Mouse (Mus musculus): Measurements from ENCODE around the gene Pbx1.

The Pbx1 gene

DNA sequence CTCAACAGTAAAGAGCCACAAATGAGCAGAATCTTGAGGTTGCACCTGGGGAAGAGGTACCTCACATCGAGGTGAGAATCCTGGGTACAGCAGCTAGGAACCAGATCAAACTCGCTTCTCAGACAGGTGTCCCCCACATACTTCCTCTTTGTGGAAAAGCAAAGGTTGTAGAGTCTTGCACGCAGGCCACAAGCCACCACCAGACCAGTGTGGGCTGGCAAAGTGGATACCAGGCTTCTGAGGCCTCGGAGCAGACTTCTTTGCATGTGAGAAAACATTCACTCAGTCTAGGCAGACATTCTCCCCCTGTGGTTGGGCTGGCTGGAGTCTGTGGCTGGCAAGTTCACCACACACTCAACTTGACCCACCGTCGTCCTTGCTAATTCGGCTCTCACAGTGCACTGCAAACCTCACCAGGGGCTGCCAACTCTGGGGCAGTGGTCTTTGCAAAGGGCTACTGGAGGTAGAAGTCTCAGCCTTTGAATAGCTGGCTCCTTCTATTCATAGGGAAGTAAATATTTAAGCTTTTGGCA, 206.4 kb downstream of the Pbx1 start:
- no peak for DNase-seq (ENCODE audit: low read depth)

DNA sequence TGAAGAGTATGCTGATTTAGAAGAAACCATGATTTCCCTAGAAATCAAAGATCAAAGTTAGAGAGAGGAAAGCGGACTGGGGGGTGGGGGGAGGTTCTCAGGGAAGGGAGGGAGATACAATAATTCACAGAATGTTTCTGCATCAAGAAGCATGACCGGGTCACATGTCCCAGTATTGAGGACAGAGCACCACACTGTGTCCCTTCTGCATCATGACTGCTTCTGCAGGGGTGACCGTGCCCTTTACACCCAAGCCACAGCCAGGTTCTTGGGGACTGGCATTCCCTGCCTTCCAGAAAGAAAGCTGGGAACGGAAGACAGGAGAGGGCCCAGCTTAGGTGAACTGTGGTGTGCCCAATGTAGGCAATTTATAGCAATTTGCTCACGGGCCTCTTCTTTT, 207.9 kb downstream of the Pbx1 start:
- DNase-seq (ENCODE audit: low read depth): no peak

DNA sequence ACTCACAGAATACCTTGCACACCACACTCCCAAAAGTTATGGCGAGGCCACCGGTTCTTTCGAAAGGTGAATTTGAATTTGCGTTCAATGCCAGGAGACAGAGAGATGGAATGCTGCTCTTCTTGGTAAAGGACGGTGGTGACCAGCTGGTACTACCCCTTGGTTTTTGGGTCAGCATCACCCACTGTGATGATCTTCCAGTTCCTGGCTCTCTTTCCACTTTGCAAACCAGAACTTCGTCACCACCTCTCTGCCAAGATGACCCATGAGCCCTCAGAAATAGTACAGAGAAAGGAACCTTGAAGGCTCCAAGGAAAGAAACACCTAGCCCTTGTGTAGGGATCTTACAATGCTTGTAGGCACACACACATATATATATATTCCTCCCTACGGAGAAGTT, 209.3 kb downstream of the Pbx1 start:
- no peak for DNase-seq (ENCODE audit: low read depth)

DNA sequence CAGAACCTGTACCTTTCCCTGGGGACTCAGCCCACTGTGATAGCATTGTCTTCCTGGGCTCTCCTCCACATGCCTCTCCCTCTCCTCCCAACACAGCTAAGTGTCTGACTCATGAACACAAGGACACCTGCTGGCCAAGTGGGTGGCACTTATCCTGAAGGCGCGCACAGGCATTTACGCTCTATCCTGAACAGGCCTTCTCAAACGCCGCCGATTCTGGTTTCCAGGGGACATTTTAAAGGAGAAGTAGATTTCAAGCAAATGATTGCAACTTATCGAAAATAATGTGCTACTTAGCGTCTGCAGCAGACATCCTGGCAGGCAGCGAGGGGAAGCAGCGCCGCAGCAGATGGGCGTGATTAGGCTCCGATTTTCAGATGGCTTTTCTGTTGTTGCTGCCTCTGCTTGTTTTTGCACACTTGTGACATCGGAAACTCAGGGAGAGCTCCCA, 211.0 kb downstream of the Pbx1 start:
- DNase-seq (ENCODE audit: low read depth): no peak

DNA sequence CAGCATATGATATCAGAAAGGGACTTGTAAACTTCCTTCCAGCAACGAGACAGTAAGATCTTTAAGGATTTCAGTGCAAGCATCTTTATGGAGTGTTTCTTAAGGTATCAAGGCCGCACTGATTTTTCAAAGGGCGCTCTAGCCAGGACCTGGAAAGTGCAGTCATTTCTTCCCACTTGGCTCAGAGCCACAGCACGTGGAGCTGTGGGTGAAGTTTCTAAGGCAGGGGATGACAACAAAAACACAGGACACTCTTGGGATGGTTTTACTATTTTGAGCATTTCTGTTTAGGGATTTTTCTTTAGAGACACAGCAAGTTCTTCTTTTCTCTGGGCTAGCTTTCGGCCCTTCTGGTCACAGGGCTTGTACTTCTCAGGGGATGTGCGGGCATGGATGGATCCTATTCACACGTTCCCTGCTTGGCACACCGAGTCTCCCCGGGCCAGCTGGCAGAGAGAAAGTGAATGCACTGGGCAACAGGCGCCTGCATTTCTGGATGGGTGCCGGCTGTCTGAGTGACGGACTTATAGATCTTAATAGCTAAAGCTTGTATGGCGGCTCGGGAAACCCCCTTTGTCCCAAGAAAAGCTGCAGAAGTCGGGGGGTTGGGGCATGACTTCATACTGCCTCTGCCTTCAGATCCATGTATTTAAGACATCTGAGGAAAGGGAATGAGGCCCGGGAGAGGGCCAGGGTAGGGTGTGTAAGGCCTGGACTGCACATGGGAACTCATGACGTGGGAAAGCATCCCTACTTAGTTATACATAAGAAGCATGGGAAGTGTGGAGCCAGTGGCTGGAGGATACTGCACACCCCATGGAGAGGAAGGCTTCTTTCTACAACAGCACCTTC, 215.9 kb downstream of the Pbx1 start:
- DNase-seq (ENCODE audit: low read depth): no peak

DNA sequence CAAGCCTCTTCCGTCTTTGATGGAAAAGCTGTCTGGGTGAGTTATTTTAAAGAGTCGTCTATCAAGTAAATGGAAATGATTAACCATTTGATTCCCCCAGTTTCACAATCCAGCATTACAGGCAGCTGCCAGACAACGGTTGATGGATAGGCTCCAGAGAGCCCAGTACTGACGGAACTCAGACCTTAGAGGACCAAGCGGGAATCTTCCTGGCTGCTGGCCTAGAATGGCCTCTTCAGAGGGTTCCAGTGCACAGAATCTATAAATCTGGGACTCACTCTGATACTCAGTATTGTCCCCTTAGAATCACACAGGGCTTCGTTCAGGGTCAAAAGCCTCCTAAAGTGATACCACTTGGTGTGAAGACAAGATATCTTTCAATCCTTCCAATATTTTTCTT, 216.6 kb downstream of the Pbx1 start:
- DNase-seq (ENCODE audit: low read depth): no peak

DNA sequence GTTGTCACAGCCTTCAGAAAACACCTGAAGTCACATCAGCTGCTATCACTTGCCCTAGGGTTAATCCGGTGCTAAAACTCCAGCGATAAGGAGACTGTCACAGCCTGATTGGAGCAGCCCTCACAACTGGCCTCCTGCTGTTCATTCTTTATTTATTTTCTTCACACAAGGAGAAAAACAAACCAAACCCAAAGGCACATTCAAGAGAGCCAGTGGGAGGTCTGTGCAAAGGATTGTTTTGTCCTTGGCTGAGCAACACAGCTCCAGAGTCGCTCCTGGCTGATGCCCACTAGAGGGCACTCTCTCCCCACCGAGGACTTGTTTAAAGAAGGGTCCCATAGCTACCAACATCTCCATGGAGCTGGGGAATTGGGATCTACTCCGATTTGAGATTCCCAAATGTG, 218.0 kb downstream of the Pbx1 start:
- DNase-seq (ENCODE audit: low read depth): peak; percentile 4

DNA sequence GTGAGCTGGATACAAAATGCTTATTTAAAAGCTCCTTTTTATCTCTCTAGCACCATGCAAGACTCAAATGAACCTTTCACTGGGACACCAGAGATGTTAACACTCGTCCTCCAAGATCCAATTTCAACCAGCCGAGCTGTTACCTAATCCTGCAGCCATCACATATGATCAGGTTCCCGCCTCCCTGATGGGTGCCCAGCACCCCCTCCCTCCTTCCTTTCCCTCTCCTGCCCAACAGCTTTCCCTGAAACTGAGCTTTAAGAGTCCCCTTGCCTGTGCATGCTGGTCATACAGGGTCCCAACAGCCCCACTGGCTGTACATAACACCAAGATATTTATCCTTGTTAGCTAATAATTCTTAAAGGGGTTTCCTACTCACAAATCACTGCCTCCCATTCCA, 218.5 kb downstream of the Pbx1 start:
- DNase-seq (ENCODE audit: low read depth): no peak

DNA sequence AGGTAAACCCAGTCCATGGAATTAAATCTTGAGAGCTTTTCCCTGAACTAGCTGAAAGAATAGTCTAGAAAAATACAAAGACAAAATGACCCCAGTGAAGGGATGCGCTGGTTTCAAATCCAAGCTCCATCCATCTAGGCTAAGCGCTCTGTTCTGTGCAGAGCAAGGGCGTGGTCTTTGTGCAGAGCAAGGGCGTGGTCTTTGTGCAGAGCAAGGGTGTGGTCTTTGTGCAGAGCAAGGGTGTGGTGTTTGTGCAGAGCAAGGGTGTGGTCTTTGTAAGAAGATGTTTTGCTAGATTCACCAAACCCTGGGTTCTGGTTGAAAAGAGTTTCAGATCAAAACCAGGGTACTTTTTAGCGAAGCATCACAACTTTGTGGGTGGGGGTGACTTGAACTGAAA, 221.7 kb downstream of the Pbx1 start:
- no peak for DNase-seq (ENCODE audit: low read depth)

DNA sequence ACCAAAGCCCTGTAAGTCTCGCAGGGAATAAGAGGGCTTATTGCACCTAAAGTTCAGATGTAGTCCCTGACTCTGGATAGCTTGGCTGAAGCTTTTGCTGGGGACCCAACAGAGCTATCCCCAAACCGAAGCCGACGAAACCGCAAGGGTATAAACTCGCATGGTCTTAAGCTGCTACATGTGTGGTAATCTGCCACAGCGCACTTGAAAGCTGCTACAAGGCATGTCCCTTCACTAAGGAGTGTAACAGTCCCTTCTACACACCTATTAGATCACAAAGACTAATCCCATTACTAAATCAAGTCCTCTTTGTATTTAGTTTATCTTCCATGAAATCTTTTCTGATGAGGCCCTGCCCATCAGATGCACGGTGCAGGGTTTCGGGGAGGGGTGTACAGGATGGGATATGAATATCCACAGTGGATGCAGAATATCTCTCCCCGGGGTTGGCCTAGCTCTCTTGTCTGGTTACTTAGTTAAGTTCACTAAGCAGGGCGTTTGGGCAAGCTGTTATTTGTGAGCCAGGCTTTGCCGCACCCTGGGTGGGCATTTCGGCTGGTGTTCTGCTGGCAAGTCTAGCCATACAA, 231.4 kb downstream of the Pbx1 start:
- no peak for DNase-seq (ENCODE audit: low read depth)

DNA sequence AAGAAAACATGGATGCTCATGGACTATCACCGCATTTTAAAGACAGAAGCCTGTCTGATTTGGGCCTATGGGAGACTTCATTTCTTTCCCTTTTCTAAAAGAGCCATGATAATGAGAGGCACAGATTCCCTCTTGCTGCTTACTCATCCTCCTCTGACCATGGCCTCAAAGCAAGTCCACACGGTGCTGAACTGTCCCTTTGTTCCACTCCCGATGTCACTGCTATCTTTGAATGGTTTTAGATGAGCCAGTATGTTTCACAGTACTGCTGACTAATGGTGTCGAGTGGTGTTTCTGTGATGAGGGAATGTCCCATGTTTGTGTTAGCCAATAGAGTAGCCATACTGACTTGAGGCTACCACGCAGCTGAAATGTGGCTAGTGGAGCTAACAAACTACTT, 233.8 kb downstream of the Pbx1 start:
- no peak for DNase-seq (ENCODE audit: low read depth)

DNA sequence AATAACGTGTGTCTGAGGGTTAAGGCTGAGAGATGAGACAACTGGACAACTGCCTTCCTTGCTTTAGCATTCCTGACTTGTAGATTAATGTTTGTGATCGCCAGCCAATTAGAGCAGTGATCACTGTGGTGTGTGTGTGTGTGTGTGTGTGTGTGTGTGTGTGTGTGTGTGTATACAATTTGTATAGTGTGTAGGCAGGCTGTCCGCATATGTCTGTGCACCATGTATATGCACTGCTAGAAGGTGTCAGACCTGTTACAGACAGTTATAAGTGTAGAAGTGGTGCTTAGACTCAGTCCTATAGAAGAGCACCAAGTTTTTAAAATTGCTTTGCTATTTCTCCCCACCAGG, 234.2 kb downstream of the Pbx1 start:
- no peak for DNase-seq (ENCODE audit: low read depth)

DNA sequence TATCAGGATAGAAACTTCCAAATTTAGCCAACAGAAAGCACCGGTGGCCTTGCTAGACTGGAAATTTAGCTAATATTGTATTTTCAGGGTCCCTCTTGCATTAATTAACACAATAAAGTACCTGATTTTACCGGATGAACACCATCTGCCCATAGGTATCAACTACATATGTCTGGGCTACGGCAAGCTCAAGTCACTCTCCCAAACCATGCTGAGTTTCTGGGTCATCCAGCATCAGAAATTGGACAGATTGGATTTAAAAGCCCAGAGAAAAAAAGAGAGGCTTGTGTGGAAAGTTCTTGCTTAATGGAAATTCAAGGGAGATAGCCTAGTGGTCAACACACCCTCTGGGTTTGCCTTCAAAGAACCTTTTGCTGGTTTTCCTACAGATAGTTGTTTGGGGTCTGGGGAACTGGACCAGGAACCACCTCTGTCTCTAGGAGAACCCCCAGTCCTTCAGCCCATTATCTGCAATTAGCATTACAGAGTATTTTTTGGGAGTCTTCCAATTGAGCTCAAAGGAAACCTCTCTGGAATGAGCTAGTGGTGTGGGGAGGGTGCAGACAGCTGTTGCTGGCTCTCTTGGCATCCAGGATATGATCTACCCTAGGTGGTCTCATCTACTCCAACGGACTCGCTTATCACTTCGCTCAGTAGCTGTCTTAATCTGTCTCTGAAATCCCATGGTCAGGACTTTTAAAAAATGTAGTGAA, 234.7 kb downstream of the Pbx1 start:
- no peak for DNase-seq (ENCODE audit: low read depth)

DNA sequence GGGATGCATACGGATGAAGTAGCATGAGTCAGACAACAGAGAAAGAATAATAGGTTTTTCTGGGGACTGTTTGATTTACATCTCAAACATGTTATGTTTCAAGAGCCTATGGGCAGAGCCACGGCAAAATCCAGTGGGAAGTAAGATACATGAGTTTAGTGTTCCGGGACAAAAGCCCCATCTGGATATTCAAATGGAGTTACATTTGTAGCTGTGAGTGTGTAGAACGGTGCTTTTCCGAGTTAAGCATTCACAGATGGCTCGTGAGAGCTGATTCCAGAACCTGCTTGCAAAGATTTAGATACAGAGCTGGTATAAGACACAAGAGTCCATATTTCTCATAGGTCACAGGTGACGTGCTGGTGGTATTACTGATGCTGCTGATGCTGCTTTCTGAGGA, 238.7 kb downstream of the Pbx1 start:
- no peak for DNase-seq (ENCODE audit: low read depth)

DNA sequence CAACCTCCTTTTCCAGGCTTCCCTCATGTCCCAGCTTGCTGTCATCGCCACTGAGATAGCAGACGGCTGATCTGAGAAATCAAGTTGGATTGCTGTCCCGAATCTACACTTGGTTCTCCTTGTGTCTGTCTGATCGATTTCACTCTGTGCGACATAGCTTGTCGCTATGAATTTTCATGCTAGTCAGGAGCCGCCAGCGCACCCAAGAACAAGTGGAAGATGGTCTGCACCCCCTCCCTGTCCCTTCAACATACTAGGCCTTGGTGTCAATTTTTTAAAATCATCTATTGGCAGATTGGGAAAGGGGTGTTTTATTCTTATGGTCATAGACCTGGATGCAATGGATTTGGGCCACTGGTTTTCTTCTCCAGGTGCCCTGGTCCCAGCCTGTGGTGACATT, 249.3 kb downstream of the Pbx1 start:
- no peak for DNase-seq (ENCODE audit: low read depth)

DNA sequence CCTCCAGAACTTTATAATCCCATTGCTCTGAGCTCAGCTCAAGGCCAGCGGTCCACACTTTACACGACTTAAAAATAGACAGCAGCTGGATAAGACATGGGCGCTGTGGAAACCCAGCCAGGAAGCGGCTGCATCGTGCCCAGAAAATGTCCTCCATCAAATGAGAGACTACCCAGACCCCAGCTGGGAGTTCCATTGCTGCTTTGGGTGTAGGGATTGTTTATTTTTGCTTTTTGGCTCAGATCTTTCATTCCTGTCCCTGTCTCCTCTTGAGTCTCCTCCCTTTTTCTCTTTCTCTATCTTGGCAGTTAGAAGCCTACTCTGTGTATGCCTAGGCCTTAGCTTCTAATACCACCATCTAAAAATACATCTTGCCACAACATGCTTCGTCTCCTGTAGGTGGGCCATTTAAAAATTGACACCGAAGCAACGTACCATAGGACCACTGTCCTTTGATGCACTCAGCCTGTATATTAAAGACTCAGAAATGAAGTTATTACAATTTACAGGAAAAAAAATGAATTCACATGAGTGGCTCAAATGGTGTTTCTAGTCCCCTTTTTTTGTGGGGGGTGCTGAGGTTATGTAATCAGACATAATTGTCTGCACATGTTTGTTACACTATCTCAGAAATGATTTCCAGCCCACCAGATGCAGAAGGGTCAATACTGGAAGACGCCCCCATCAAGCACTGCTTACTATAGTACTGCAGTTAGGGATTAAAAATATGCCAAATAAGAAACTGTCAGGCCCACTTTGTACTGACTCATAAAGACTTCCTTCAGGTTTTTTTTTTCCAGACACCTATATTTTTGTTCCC, 251.2 kb downstream of the Pbx1 start:
- no peak for DNase-seq (ENCODE audit: low read depth)

DNA sequence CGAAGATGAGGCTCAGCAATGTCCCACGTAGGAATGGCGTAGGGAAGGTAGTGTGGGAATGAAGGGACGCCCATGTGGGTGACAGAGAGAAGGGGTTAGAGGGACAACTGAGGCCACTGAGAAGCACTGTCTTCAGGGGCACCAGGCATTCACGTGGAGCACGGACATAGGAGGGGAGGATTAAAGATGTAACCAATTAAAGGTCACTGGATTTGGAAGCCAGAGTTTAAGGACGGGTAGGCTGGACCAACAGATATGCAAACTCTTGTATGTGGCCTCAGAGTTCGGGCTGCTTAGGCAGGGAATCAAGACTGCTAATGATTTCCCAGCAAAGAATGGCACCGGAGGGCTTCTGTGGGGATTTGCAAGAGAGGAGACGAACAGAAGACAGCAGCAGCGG, 252.4 kb downstream of the Pbx1 start:
- DNase-seq (ENCODE audit: low read depth): no peak

DNA sequence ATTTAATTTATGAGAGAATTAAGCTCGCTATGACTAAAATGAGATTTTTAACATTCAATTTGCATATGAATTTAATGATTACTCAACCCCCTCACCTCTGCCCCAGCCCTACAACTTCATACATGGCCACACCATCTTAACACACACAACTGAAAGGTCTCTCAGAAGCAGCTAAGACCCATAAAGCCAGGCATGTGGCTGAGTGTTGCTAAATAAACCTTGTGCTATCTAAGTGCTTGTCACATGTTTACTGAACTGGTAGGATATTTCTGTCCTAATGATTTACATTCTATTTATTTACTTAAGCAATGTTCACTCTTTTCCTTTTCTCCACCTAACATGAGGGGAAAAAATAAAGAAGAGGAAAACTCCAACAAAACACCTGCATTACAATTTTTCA, 253.5 kb downstream of the Pbx1 start:
- DNase-seq (ENCODE audit: low read depth): no peak

DNA sequence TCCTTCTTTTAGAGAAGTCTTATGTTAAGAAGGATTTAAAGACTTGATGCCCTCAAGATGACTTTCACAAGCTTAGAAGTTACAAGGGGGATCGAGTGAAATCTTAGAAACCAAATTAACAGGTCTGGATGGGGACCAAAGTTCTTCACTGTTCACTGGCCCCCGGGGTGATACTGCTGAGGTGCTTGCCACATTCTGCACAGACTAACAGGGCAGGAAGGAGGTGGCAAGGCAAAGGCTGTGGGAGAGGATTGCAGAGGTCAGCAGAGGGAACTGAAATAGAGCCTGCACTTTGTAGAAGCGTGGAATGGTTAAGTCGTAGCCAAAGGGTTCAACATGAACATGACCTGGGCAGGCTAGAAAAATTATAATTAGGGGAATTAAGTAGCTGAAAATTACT, 256.5 kb downstream of the Pbx1 start:
- DNase-seq (ENCODE audit: low read depth): no peak

DNA sequence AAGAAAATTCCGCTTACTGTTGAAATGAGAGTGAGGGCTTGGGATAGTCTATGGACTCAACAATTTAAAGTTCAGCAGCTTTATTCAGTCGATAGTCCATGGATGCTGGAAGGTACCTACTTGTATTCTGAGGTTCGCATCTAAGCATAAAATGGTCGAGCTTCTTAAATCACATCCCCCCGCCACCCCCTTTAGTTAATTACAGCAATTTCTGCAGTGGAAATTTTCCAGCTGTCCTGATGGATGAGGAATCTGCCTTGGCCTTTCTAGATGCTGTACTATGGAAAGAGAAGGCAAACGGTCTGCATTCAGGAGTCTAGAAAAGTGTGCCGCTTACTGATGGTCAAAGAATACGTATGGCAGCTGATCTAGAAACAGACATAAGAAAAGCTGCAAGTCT, 262.3 kb downstream of the Pbx1 start:
- DNase-seq (ENCODE audit: low read depth): no peak

DNA sequence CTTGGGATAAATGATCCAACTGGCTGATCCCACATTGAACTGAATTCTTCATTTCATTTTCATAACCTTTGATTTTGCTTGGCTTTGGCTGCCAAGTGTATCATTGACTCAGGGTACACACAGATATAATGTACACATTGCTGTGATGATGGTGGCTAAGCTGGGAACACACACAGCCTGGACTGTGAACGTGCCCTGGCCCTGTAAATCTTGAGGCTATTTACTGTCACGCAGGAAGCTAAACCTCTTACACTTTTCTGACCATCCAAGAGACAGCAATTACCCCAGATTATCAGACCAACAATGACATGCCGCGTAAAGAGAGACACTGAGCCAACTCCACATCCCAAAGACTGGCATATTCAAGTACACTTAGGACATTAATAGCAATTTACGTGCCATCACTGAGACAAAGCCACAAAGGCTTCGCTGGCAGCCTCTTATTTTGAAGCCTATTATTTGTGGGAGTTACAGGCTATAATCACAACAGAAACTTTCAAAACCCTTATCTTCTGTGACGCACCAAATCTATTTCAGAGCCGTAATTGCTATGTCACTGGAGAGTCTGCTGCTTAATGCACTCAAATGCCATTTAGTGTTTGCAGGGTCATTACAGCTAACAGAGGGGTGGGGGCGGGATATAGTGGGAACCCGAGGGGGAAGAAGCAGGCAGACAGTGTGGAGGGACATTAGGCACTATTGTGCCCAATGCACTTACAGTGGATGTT, 262.9 kb downstream of the Pbx1 start:
- DNase-seq (ENCODE audit: low read depth): no peak

DNA sequence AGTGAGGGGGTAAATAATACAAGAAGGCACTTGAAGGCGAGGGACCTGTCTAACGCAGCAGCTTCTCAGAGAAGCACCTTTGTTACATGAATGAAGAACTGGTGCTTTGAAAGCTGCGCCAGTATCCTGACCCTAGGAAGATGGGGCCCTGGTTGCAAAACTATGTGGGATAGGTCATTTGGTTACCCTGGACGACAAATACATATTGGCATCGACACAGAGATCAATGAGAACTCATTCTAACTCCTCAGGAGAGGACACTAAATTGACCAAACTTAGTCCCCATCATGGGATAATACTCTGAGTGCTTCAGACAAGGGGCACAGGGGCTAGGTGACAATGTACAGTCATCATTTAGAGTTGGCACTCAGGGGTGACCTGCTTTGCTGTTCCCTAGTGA, 264.3 kb downstream of the Pbx1 start:
- DNase-seq (ENCODE audit: low read depth): no peak
